Mouse (Mus musculus): ENCODE data around the gene Sycp2. TPM values are rescaled to one million over a fixed set of nuclear protein-coding genes. Genes with fewer than 3 reads are reported as not detected.
"Not testable (repeated sequence)": the region's sequence is repeated elsewhere in the genome, so short reads cannot be mapped to it uniquely, and the experiment has no call there.

The Sycp2 gene
- polyA plus RNA-seq, 1 experiment from 2014 or later: 0.27 TPM

- Histone ChIP-seq H3K4me2 (replicated peaks) (no peak overlapping the region; the same call in 1 of the 2 replicates), H3K27me3 (peaks cover 23% of the 10 kb centered on the region), H3K9ac (replicated peaks) (no peak overlapping the region), H3K9me3 (peaks cover 2% of the 10 kb centered on the region; the same call in 1 of the 2 replicates), H3K4me1 (replicated peaks) (peaks cover 24% of the 10 kb centered on the region), H3K4me3 (replicated peaks) (no peak overlapping the region), H3K36me3 (no peaks in the 10 kb centered on the region), H3K27ac (no peak overlapping the region)
- no peak for ATAC-seq
- WGBS: 77% methylated on average over 6 of the region's 6 CpGs
Observed at GRCm38 (mm10) chr2:178412598-178412997, 5.1 kb upstream of the Sycp2 start.

GRCm38 (mm10) chr2:178410286-178410685 is 2.8 kb upstream of the Sycp2 start:
- Histone ChIP-seq H3K27me3 (peaks cover 20% of the 10 kb centered on the region), H3K9ac (replicated peaks) (no peak overlapping the region), H3K27ac (no peak overlapping the region), H3K4me3 (replicated peaks) (no peak overlapping the region), H3K4me1 (replicated peaks) (peaks cover 22% of the 10 kb centered on the region), H3K4me2 (replicated peaks) (no peak overlapping the region), H3K36me3 (no peaks in the 10 kb centered on the region), H3K9me3 (peaks cover 7% of the 10 kb centered on the region; the same call in 1 of the 2 replicates)
- WGBS: 84% methylated on average over 6 of the region's 6 CpGs
- no peak for ATAC-seq

- Histone ChIP-seq H3K27ac (no peak overlapping the region), H3K4me2 (replicated peaks) (no peak overlapping the region), H3K27me3 (peaks cover 19% of the 10 kb centered on the region), H3K4me3 (replicated peaks) (no peak overlapping the region), H3K9me3 (peaks cover 7% of the 10 kb centered on the region; the same call in 1 of the 2 replicates), H3K4me1 (replicated peaks) (peaks cover 13% of the 10 kb centered on the region), H3K36me3 (no peaks in the 10 kb centered on the region), H3K9ac (replicated peaks) (no peak overlapping the region)
- no peak for ATAC-seq
- WGBS: 78% methylated on average over 1 of the region's 1 CpGs
Observed at GRCm38 (mm10) chr2:178409024-178409423, 1.5 kb upstream of the Sycp2 start.

GRCm38 (mm10) chr2:178342597-178342996 is 64.9 kb downstream of the Sycp2 start:
- Histone ChIP-seq H3K4me3 (replicated peaks) (no peak overlapping the region), H3K4me2 (replicated peaks) (no peak overlapping the region), H3K9ac (replicated peaks) (no peak overlapping the region), H3K4me1 (replicated peaks) (no peaks in the 10 kb centered on the region), H3K36me3 (no peaks in the 10 kb centered on the region), H3K27ac (no peak overlapping the region), H3K9me3 (no peaks in the 10 kb centered on the region), H3K27me3 (no peaks in the 10 kb centered on the region)
- no peak for ATAC-seq
- WGBS: 83% methylated on average over 4 of the region's 4 CpGs

- not testable (repeated sequence) for H3K9me3 ChIP-seq; ATAC-seq; H3K27me3 ChIP-seq; H3K4me1 ChIP-seq (replicated peaks); H3K36me3 ChIP-seq; H3K27ac ChIP-seq; H3K9ac ChIP-seq (replicated peaks); H3K4me2 ChIP-seq (replicated peaks); H3K4me3 ChIP-seq (replicated peaks)
Observed at GRCm38 (mm10) chr2:178342105-178342504, 65.4 kb downstream of the Sycp2 start.

GRCm38 (mm10) chr2:178339044-178339443 is 68.4 kb downstream of the Sycp2 start:
- Histone ChIP-seq H3K4me1 (replicated peaks) (no peaks in the 10 kb centered on the region), H3K9me3 (no peaks in the 10 kb centered on the region), H3K4me2 (replicated peaks) (no peak overlapping the region), H3K27ac (no peak overlapping the region), H3K4me3 (replicated peaks) (no peak overlapping the region), H3K36me3 (peaks cover 9% of the 10 kb centered on the region), H3K9ac (replicated peaks) (no peak overlapping the region), H3K27me3 (no peaks in the 10 kb centered on the region)
- ATAC-seq: no peak
- 0% methylated on average over 2 of the region's 2 CpGs for WGBS

GRCm38 (mm10) chr2:178337878-178338277 is 69.6 kb downstream of the Sycp2 start:
- WGBS: 35% methylated on average over 1 of the region's 1 CpGs

GRCm38 (mm10) chr2:178329986-178330385 is 77.5 kb downstream of the Sycp2 start:
- Histone ChIP-seq H3K27me3 (no peaks in the 10 kb centered on the region), H3K4me3 (replicated peaks) (no peak overlapping the region), H3K4me2 (replicated peaks) (peak overlapping the region; percentile 48; the same call in 1 of the 2 replicates), H3K27ac (no peak overlapping the region), H3K4me1 (replicated peaks) (peaks cover 28% of the 10 kb centered on the region), H3K36me3 (peaks cover 27% of the 10 kb centered on the region), H3K9ac (replicated peaks) (no peak overlapping the region), H3K9me3 (no peaks in the 10 kb centered on the region)
- no peak for ATAC-seq
- WGBS: 68% methylated on average over 1 of the region's 1 CpGs

More at GRCm38 (mm10) chr2:178337878-178338277, 69.6 kb downstream of the Sycp2 start:
- no peak for ATAC-seq
- Histone ChIP-seq H3K36me3 (peaks cover 18% of the 10 kb centered on the region), H3K27me3 (no peaks in the 10 kb centered on the region), H3K9ac (replicated peaks) (no peak overlapping the region), H3K4me1 (replicated peaks) (no peaks in the 10 kb centered on the region), H3K4me3 (replicated peaks) (no peak overlapping the region), H3K4me2 (replicated peaks) (no peak overlapping the region), H3K9me3 (no peaks in the 10 kb centered on the region), H3K27ac (no peak overlapping the region)

- Histone ChIP-seq H3K9ac (replicated peaks) (0 out of 2 replicates have a peak overlapping the region, but pooled peaks have one; percentile 17), H3K27ac (no peak overlapping the region), H3K4me1 (replicated peaks) (peaks cover 28% of the 10 kb centered on the region), H3K4me2 (replicated peaks) (peak overlapping the region; percentile 48), H3K27me3 (no peaks in the 10 kb centered on the region), H3K4me3 (replicated peaks) (peak overlapping the region; percentile 11; the same call in 1 of the 2 replicates), H3K9me3 (no peaks in the 10 kb centered on the region), H3K36me3 (peaks cover 28% of the 10 kb centered on the region)
- 87% methylated on average over 5 of the region's 5 CpGs for WGBS
- ATAC-seq: no peak
Observed at GRCm38 (mm10) chr2:178329551-178329950, 77.9 kb downstream of the Sycp2 start.

- H3K4me3 ChIP-seq (replicated peaks): peak overlapping the region; percentile 27
- ATAC-seq: peak; percentile 98
- no peaks in the 10 kb centered on the region for H3K27me3 ChIP-seq
- WGBS: 15% methylated on average over 12 of the region's 12 CpGs
- H3K4me1 ChIP-seq (replicated peaks): peaks cover 28% of the 10 kb centered on the region
- H3K9me3 ChIP-seq: no peaks in the 10 kb centered on the region
- peak overlapping the region; percentile 48 for H3K4me2 ChIP-seq (replicated peaks)
- H3K9ac ChIP-seq (replicated peaks): peak overlapping the region; percentile 45
- peaks cover 19% of the 10 kb centered on the region; the same call in 1 of the 2 replicates for H3K36me3 ChIP-seq
- H3K27ac ChIP-seq: peak overlapping the region; percentile 87
Observed at GRCm38 (mm10) chr2:178327466-178328040, 79.9 kb downstream of the Sycp2 start.

GRCm38 (mm10) chr2:178326750-178327465 is 80.6 kb downstream of the Sycp2 start:
- peaks cover 28% of the 10 kb centered on the region for H3K4me1 ChIP-seq (replicated peaks)
- H3K27ac ChIP-seq: peak overlapping the region; percentile 87
- no peak overlapping the region for H3K4me3 ChIP-seq (replicated peaks)
- peak overlapping the region; percentile 48 for H3K4me2 ChIP-seq (replicated peaks)
- peak; percentile 47 for ATAC-seq
- peaks cover 13% of the 10 kb centered on the region; the same call in 1 of the 2 replicates for H3K36me3 ChIP-seq
- WGBS: 32% methylated on average over 5 of the region's 5 CpGs
- H3K9ac ChIP-seq (replicated peaks): peak overlapping the region; percentile 45
- H3K27me3 ChIP-seq: no peaks in the 10 kb centered on the region
- H3K9me3 ChIP-seq: no peaks in the 10 kb centered on the region

GRCm38 (mm10) chr2:178326067-178326466 is 81.4 kb downstream of the Sycp2 start:
- Histone ChIP-seq H3K9me3 (no peaks in the 10 kb centered on the region), H3K36me3 (peaks cover 9% of the 10 kb centered on the region; the same call in 1 of the 2 replicates), H3K4me3 (replicated peaks) (no peak overlapping the region), H3K4me2 (replicated peaks) (no peak overlapping the region), H3K27ac (no peak overlapping the region), H3K27me3 (no peaks in the 10 kb centered on the region), H3K4me1 (replicated peaks) (peaks cover 28% of the 10 kb centered on the region), H3K9ac (replicated peaks) (no peak overlapping the region)
- 94% methylated on average over 10 of the region's 10 CpGs for WGBS
- ATAC-seq: no peak
